Mouse (Mus musculus): ENCODE results near the gene Arhgap20. TPM values are rescaled to one million over a fixed set of nuclear protein-coding genes. Genes with fewer than 3 reads are reported as not detected.

Gene Arhgap20
- polyA plus RNA-seq, 1 experiment from 2014 or later, result 1.9 TPM

DNA sequence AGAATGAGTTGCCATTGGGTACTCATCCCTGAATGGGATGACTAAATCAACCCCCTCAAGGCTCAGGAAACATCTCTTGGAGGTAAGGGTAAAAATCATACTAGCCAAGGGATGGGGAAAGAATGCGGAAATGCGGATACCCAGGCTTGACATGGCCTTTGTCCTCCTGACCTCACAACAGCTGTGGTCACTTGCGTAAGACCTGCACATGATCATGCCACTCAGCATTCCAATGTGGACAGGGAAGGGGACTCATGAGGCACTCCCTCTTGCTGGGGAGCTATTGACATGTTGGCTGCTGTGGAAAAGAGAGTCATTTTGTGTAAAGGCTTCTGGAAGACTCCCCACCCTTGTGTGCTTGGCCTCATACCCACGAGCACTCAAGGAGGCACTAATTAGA lies 103.9 kb downstream of the Arhgap20 start:
- 81% methylated on average over 4 of the region's 4 CpGs for WGBS
- DNase-seq (ENCODE audit: low spot score), result no peak
- Histone ChIP-seq H3K4me1 (replicated peaks; ENCODE audit: control insufficient read depth, insufficient read depth) (no peaks in the 10 kb centered on the region), H3K4me2 (replicated peaks; ENCODE audit: low read depth) (no peak overlapping the region), H3K27ac (replicated peaks) (no peak overlapping the region), H3K9ac (ENCODE audit: low read length) (no peak overlapping the region), H3K9me3 (ENCODE audit: control insufficient read depth, low read length) (no peaks in the 10 kb centered on the region), H3K4me3 (ENCODE audit: low read depth, low read length) (no peak overlapping the region), H3K36me3 (ENCODE audit: control insufficient read depth, insufficient read depth, low read length) (no peaks in the 10 kb centered on the region), H3K27me3 (ENCODE audit: control insufficient read depth, insufficient read depth, low read length) (no peaks in the 10 kb centered on the region)
- no peak for ATAC-seq (ENCODE audit: low FRiP score, low TSS enrichment)
- TF ChIP-seq CTCF (IDR thresholded peaks at IDR 0.05; ENCODE audit: low read depth) (no peak), EP300 (optimal IDR thresholded peaks at IDR 0.05) (no peak)

DNA sequence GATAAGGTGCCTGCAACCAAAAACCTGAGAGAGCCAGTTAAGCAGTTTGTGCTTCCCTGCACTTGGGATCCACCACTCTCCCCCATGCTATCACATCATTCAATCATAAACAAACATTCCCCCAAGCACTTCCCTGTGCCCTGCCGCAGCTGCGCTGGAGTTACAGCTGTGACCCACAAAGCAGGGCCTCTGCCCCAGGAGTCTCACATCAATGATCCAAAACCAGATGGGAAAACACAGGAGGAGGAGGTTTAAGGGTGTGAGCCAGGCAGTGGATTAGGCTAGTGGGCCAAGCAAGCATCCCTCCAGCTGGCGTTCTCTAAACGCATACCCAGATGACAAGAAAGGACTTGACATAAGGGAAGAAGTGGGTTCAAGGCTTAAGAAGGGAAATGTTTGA lies 109.2 kb downstream of the Arhgap20 start:
- no peaks in the 10 kb centered on the region for H3K27me3 ChIP-seq (ENCODE audit: control insufficient read depth, insufficient read depth, low read length)
- no peak for ATAC-seq (ENCODE audit: low FRiP score, low TSS enrichment)
- no peak for TF ChIP-seq EP300 (optimal IDR thresholded peaks at IDR 0.05)
- no peak for TF ChIP-seq CTCF (IDR thresholded peaks at IDR 0.05; ENCODE audit: low read depth)
- H3K4me3 ChIP-seq (ENCODE audit: low read depth, low read length), result no peak overlapping the region
- H3K9ac ChIP-seq (ENCODE audit: low read length), result no peak overlapping the region
- no peaks in the 10 kb centered on the region for H3K36me3 ChIP-seq (ENCODE audit: control insufficient read depth, insufficient read depth, low read length)
- no peaks in the 10 kb centered on the region for H3K4me1 ChIP-seq (replicated peaks; ENCODE audit: control insufficient read depth, insufficient read depth)
- no peak for DNase-seq (ENCODE audit: low spot score)
- H3K4me2 ChIP-seq (replicated peaks; ENCODE audit: low read depth), result no peak overlapping the region
- WGBS, result 30% methylated on average over 4 of the region's 4 CpGs
- no peak overlapping the region for H3K27ac ChIP-seq (replicated peaks)
- no peaks in the 10 kb centered on the region for H3K9me3 ChIP-seq (ENCODE audit: control insufficient read depth, low read length)

DNA sequence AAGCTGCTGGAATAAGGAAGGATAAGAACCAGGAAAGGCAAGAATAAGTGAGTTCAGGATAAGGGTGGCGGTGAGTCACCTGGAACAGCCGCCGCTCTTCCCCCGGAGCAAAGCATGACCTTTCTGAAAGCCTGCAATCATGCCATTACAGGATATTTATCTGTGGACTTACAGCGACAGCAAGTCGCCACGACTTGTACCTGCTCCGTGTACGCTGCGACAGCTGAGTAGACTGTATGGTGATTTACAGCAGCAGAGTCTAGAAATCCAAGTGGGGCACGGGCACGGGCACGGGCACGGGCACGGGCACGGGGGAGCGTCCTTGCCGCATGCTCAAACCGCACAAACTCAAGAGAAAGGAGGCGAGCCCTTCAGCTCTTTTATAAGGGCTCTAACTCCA lies 110.4 kb downstream of the Arhgap20 start:
- peak overlapping the region; percentile 32; the same call in 1 of the 2 replicates for H3K4me2 ChIP-seq (replicated peaks; ENCODE audit: low read depth)
- H3K36me3 ChIP-seq (ENCODE audit: control insufficient read depth, insufficient read depth, low read length), result no peaks in the 10 kb centered on the region
- ATAC-seq (ENCODE audit: low FRiP score, low TSS enrichment), result peak; percentile 64
- no peaks in the 10 kb centered on the region for H3K9me3 ChIP-seq (ENCODE audit: control insufficient read depth, low read length)
- H3K4me3 ChIP-seq (ENCODE audit: low read depth, low read length), result no peak overlapping the region
- H3K27me3 ChIP-seq (ENCODE audit: control insufficient read depth, insufficient read depth, low read length), result no peaks in the 10 kb centered on the region
- no peak overlapping the region for H3K27ac ChIP-seq (replicated peaks)
- H3K4me1 ChIP-seq (replicated peaks; ENCODE audit: control insufficient read depth, insufficient read depth), result no peaks in the 10 kb centered on the region
- TF ChIP-seq EP300 (optimal IDR thresholded peaks at IDR 0.05), result no peak
- peak; percentile 28 for TF ChIP-seq CTCF (IDR thresholded peaks at IDR 0.05; ENCODE audit: low read depth)
- WGBS, result 56% methylated on average over 20 of the region's 20 CpGs
- peak; percentile 24 for DNase-seq (ENCODE audit: low spot score)
- H3K9ac ChIP-seq (ENCODE audit: low read length), result no peak overlapping the region

DNA sequence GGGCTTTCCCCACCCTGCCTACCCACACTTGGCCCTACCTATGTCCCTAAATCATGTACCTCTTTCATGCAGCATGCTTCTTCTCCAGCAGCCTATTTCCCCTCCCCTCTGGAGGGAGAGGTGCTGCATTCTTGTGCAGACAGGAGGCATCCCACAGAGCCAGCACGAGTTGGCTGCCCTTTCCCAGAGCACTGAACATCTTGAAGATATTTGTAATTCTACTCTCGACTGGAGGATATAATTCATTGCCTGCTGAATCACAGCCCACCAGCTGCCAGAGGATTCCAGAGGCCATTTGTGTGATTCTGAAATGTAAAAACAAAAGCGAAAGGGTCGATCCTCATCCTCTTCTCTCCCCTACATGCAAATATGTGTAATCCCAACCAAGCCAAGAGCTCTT lies 116.2 kb downstream of the Arhgap20 start:
- no peak overlapping the region for H3K9ac ChIP-seq (ENCODE audit: low read length)
- no peaks in the 10 kb centered on the region for H3K36me3 ChIP-seq (ENCODE audit: control insufficient read depth, insufficient read depth, low read length)
- ATAC-seq (ENCODE audit: low FRiP score, low TSS enrichment), result no peak
- H3K27ac ChIP-seq (replicated peaks), result no peak overlapping the region
- H3K4me3 ChIP-seq (ENCODE audit: low read depth, low read length), result no peak overlapping the region
- H3K4me2 ChIP-seq (replicated peaks; ENCODE audit: low read depth), result no peak overlapping the region
- no peaks in the 10 kb centered on the region for H3K4me1 ChIP-seq (replicated peaks; ENCODE audit: control insufficient read depth, insufficient read depth)
- TF ChIP-seq CTCF (IDR thresholded peaks at IDR 0.05; ENCODE audit: low read depth) (0 out of 2 replicates have a peak, but pooled peaks have one; percentile 17), EP300 (optimal IDR thresholded peaks at IDR 0.05) (no peak)
- no peaks in the 10 kb centered on the region for H3K27me3 ChIP-seq (ENCODE audit: control insufficient read depth, insufficient read depth, low read length)
- H3K9me3 ChIP-seq (ENCODE audit: control insufficient read depth, low read length), result no peaks in the 10 kb centered on the region
- peak; percentile 16 for DNase-seq (ENCODE audit: low spot score)
- WGBS, result 26% methylated on average over 4 of the region's 4 CpGs

DNA sequence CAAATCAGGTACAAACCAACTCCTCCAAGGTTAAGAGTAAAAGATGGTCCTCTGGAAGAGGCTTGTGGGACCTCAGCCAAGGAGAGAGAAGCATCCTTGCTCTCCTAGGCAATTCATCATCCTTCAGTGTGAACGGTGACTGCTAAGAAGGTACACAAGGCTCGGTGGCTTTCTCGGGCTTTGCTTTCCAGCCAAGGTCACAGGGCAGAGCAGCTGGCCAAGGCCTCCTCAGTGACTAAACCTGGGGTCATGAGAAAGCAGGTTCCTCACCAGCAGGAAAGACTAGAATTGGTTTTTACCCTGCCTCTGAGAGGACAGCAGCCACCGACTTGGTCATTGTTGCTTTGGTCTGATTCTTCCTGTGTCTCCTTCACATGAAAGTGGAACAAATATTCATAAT lies 116.7 kb downstream of the Arhgap20 start:
- Histone ChIP-seq H3K4me1 (replicated peaks; ENCODE audit: control insufficient read depth, insufficient read depth) (no peaks in the 10 kb centered on the region), H3K36me3 (ENCODE audit: control insufficient read depth, insufficient read depth, low read length) (no peaks in the 10 kb centered on the region), H3K9ac (ENCODE audit: low read length) (no peak overlapping the region), H3K27me3 (ENCODE audit: control insufficient read depth, insufficient read depth, low read length) (no peaks in the 10 kb centered on the region), H3K4me3 (ENCODE audit: low read depth, low read length) (no peak overlapping the region), H3K27ac (replicated peaks) (no peak overlapping the region), H3K9me3 (ENCODE audit: control insufficient read depth, low read length) (no peaks in the 10 kb centered on the region), H3K4me2 (replicated peaks; ENCODE audit: low read depth) (no peak overlapping the region)
- ATAC-seq (ENCODE audit: low FRiP score, low TSS enrichment) (no peak), DNase-seq (ENCODE audit: low spot score) (no peak)
- TF ChIP-seq CTCF (IDR thresholded peaks at IDR 0.05; ENCODE audit: low read depth), result no peak
- 46% methylated on average over 4 of the region's 4 CpGs for WGBS

DNA sequence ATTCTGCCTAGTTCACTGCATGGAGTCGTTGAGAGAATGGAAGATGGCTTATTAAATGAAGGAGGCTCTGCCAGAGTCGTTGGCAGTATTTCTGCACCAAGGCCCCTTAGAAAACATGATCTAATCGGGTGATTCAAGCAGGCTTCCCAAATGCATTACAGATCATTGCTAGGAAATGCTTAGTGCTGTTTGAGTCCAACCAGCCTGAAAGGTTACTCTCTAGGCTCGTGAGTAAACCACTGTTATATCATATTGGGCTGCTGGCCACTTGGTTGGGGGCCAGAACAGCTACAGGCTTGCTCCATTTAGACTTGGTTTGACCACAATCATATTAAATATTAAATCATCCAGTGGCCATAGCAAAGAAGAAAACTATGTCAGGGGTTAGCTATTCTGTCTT lies 118.2 kb downstream of the Arhgap20 start:
- DNase-seq (ENCODE audit: low spot score), result no peak
- no peaks in the 10 kb centered on the region for H3K4me1 ChIP-seq (replicated peaks; ENCODE audit: control insufficient read depth, insufficient read depth)
- WGBS, result 59% methylated on average over 4 of the region's 4 CpGs
- no peak overlapping the region for H3K4me3 ChIP-seq (ENCODE audit: low read depth, low read length)
- H3K9ac ChIP-seq (ENCODE audit: low read length), result no peak overlapping the region
- no peaks in the 10 kb centered on the region for H3K9me3 ChIP-seq (ENCODE audit: control insufficient read depth, low read length)
- no peak overlapping the region for H3K27ac ChIP-seq (replicated peaks)
- H3K27me3 ChIP-seq (ENCODE audit: control insufficient read depth, insufficient read depth, low read length), result no peaks in the 10 kb centered on the region
- H3K4me2 ChIP-seq (replicated peaks; ENCODE audit: low read depth), result no peak overlapping the region
- H3K36me3 ChIP-seq (ENCODE audit: control insufficient read depth, insufficient read depth, low read length), result no peaks in the 10 kb centered on the region
- no peak for TF ChIP-seq EP300 (optimal IDR thresholded peaks at IDR 0.05)
- TF ChIP-seq CTCF (IDR thresholded peaks at IDR 0.05; ENCODE audit: low read depth), result no peak
- ATAC-seq (ENCODE audit: low FRiP score, low TSS enrichment), result no peak

All from stomach, postnatal 0 days (tissue).